13 mouse cellular contexts compared by ENCODE assay signal in the genomic region with DNA sequence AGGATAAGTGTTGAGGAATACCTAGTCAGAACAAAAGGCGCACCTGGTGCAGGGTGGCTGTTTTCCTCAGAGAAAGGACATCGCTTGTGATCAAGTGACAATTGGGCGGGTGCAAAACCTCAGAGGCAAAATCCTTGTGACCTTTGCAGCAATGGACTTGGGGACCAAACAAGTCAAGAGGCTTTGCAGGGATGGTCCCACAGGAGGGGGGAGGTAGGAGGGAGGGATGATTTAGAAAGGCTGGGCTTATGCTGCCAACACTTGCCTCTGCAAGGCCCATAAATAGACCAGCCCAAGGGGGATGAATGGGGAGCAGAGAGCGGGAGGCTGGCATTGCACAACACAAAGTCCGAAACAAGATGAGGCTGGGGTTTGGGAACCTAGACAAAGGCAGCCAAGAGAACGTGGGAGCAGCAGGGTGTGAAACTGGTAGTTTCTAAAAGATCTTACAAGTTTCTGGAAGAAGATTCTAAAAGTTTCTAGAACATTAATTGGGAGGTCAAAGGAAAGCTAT. TPM values are rescaled to one million over a fixed set of nuclear protein-coding genes. Genes with fewer than 3 reads are reported as not detected.
A peak's percentile ranks its signal among the peaks of the same experiment; 100 is the strongest.
DNase-seq lines count a peak whose midpoint lies in the region; ATAC-seq lines count a peak whose summit lies in the region.
"Had no signal": no experiment of that assay in that cellular context is flagged by ENCODE, and none has a peak within 500 bp of the region (broad histone marks: within the 10 kb centered on the region; RNA-seq: fewer than 3 reads in every experiment).

No protein-coding gene starts in this region.

- H3K9ac ChIP-seq in hindbrain, embryonic 13.5 days = no peak overlapping the region
- no peak overlapping the region for H3K9ac ChIP-seq in hindbrain, embryonic 12.5 days
- H3K9ac ChIP-seq in midbrain, embryonic 15.5 days = no peak overlapping the region
- no peak overlapping the region for H3K9ac ChIP-seq in midbrain, embryonic 14.5 days (replicated peaks; ENCODE audit: low read length)
- H3K9ac ChIP-seq in neural tube, embryonic 15.5 days (replicated peaks) = no peak overlapping the region
- H3K9ac ChIP-seq: embryonic facial prominence, embryonic 13.5 days had no signal

- DNase-seq in midbrain, embryonic 14.5 days = no peak
- no peak for DNase-seq in kidney, postnatal 10 days
- DNase-seq: cerebellum, adult 9-11 months; kidney, adult 2 months had no signal

- H3K4me3 ChIP-seq in hindbrain, embryonic 13.5 days = no peak overlapping the region
- no peak overlapping the region for H3K4me3 ChIP-seq in hindbrain, embryonic 12.5 days
- no peak overlapping the region for H3K4me3 ChIP-seq in midbrain, embryonic 15.5 days
- no peak overlapping the region for H3K4me3 ChIP-seq in midbrain, embryonic 14.5 days (replicated peaks; ENCODE audit: low read depth, low read length)
- H3K4me3 ChIP-seq in neural tube, embryonic 15.5 days (replicated peaks) = no peak overlapping the region
- H3K4me3 ChIP-seq: embryonic facial prominence, embryonic 13.5 days; heart, embryonic 10.5 days had no signal

- H3K36me3 ChIP-seq in hindbrain, embryonic 13.5 days = no peaks in the 10 kb centered on the region
- H3K36me3 ChIP-seq in hindbrain, embryonic 12.5 days = no peaks in the 10 kb centered on the region
- no peaks in the 10 kb centered on the region for H3K36me3 ChIP-seq in midbrain, embryonic 15.5 days (replicated peaks)
- no peaks in the 10 kb centered on the region for H3K36me3 ChIP-seq in midbrain, embryonic 14.5 days (ENCODE audit: control insufficient read depth, insufficient read depth, low read length)
- no peaks in the 10 kb centered on the region for H3K36me3 ChIP-seq in neural tube, embryonic 15.5 days
- H3K36me3 ChIP-seq: embryonic facial prominence, embryonic 13.5 days; heart, embryonic 10.5 days had no signal

- 0 out of 2 replicates have a peak, but pooled peaks cover 5% of the 10 kb centered on the region for H3K27me3 ChIP-seq in hindbrain, embryonic 13.5 days
- H3K27me3 ChIP-seq in hindbrain, embryonic 12.5 days = peaks cover 3% of the 10 kb centered on the region
- no peaks in the 10 kb centered on the region for H3K27me3 ChIP-seq in midbrain, embryonic 15.5 days (replicated peaks)
- H3K27me3 ChIP-seq in midbrain, embryonic 14.5 days (ENCODE audit: control insufficient read depth, insufficient read depth, low read length) = no peaks in the 10 kb centered on the region; the same call in 1 of the 2 replicates
- H3K27me3 ChIP-seq in neural tube, embryonic 15.5 days (replicated peaks) = no peaks in the 10 kb centered on the region
- H3K27me3 ChIP-seq: embryonic facial prominence, embryonic 13.5 days had no signal

- 64% methylated on average over 6 of the region's 6 CpGs for WGBS in hindbrain, embryonic 13.5 days
- whole genome bisulfite sequencing in hindbrain, embryonic 12.5 days = 67% methylated on average over 6 of the region's 6 CpGs
- 66% methylated on average over 6 of the region's 6 CpGs for WGBS in midbrain, embryonic 15.5 days
- 63% methylated on average over 6 of the region's 6 CpGs for WGBS in midbrain, embryonic 14.5 days
- WGBS in neural tube, embryonic 15.5 days = 50% methylated on average over 6 of the region's 6 CpGs

- ATAC-seq in hindbrain, embryonic 13.5 days (ENCODE audit: low FRiP score) = no peak
- ATAC-seq in hindbrain, embryonic 12.5 days (ENCODE audit: low FRiP score) = no peak
- no peak for ATAC-seq in midbrain, embryonic 15.5 days (replicated peaks)
- ATAC-seq in midbrain, embryonic 14.5 days (ENCODE audit: low FRiP score, low TSS enrichment) = no peak
- peak; percentile 49 for ATAC-seq in granulocyte monocyte progenitor cell, adult 5-6 weeks (replicated peaks; ENCODE audit: poor library complexity, severe bottlenecking)
- no peak for ATAC-seq in neural tube, embryonic 15.5 days (ENCODE audit: low FRiP score)

- H3K9me3 ChIP-seq in hindbrain, embryonic 13.5 days = no peaks in the 10 kb centered on the region
- H3K9me3 ChIP-seq in hindbrain, embryonic 12.5 days (replicated peaks) = no peaks in the 10 kb centered on the region
- no peaks in the 10 kb centered on the region for H3K9me3 ChIP-seq in midbrain, embryonic 15.5 days
- no peaks in the 10 kb centered on the region for H3K9me3 ChIP-seq in midbrain, embryonic 14.5 days (ENCODE audit: control insufficient read depth, low read length)
- no peaks in the 10 kb centered on the region for H3K9me3 ChIP-seq in neural tube, embryonic 15.5 days (replicated peaks)
- H3K9me3 ChIP-seq: embryonic facial prominence, embryonic 13.5 days; heart, embryonic 10.5 days had no signal

- H3K27ac ChIP-seq in hindbrain, embryonic 13.5 days = peak overlapping the region; percentile 72
- H3K27ac ChIP-seq in hindbrain, embryonic 12.5 days = no peak overlapping the region
- H3K27ac ChIP-seq in midbrain, embryonic 15.5 days = 0 out of 2 replicates have a peak overlapping the region, but pooled peaks have one; percentile 4
- no peak overlapping the region for H3K27ac ChIP-seq in midbrain, embryonic 14.5 days (replicated peaks; ENCODE audit: low read depth, low read length)
- peak overlapping the region; percentile 64 for H3K27ac ChIP-seq in neural tube, embryonic 15.5 days (replicated peaks)
- H3K27ac ChIP-seq: embryonic facial prominence, embryonic 13.5 days had no signal

- peaks cover 33% of the 10 kb centered on the region for H3K4me1 ChIP-seq in hindbrain, embryonic 13.5 days (replicated peaks)
- peaks cover 21% of the 10 kb centered on the region for H3K4me1 ChIP-seq in hindbrain, embryonic 12.5 days
- H3K4me1 ChIP-seq in midbrain, embryonic 15.5 days = peaks cover 18% of the 10 kb centered on the region
- H3K4me1 ChIP-seq in midbrain, embryonic 14.5 days (ENCODE audit: control insufficient read depth, insufficient read depth, low read length) = peaks cover 15% of the 10 kb centered on the region
- peaks cover 15% of the 10 kb centered on the region for H3K4me1 ChIP-seq in neural tube, embryonic 15.5 days

- no peak overlapping the region for H3K4me2 ChIP-seq in hindbrain, embryonic 13.5 days
- H3K4me2 ChIP-seq in hindbrain, embryonic 12.5 days (replicated peaks) = no peak overlapping the region
- no peak overlapping the region for H3K4me2 ChIP-seq in midbrain, embryonic 15.5 days
- no peak overlapping the region for H3K4me2 ChIP-seq in midbrain, embryonic 14.5 days (ENCODE audit: low read length)
- H3K4me2 ChIP-seq in neural tube, embryonic 15.5 days = no peak overlapping the region
- H3K4me2 ChIP-seq: embryonic facial prominence, embryonic 13.5 days had no signal

RNA-seq across cellular contexts. Expression of gene Rfx2, which starts 11.7 kb away (rescaled TPM):
- polyA plus RNA-seq in hindbrain, embryonic 13.5 days (2015; fragmentation: Nextera tagmentation; extraction: Ambion mirVana) = 5.6 and 8.0 TPM in 2 replicates
- polyA plus RNA-seq in hindbrain, embryonic 12.5 days (2016; fragmentation: Nextera tagmentation; extraction: Ambion mirVana) = 8.7 and 10.2 TPM in 2 replicates
- 5.4 and 6.0 TPM in 2 replicates for polyA plus RNA-seq in midbrain, embryonic 15.5 days (2015; fragmentation: Nextera tagmentation; extraction: Ambion mirVana)
- polyA plus RNA-seq in midbrain, embryonic 14.5 days (2014; fragmentation: Nextera tagmentation; extraction: Ambion mirVana) = 2.2 and 4.1 TPM in 2 replicates
- 4.4 and 6.4 TPM in 2 replicates for total RNA-seq in granulocyte monocyte progenitor cell, adult 5-6 weeks (2014; fragmentation: Nextera tagmentation)
- total RNA-seq in granulocyte monocyte progenitor cell, adult 5-6 weeks (2017) = 1.6 and 2.8 TPM in 2 replicates
- polyA plus RNA-seq in neural tube, embryonic 15.5 days (2015; fragmentation: Nextera tagmentation; extraction: Ambion mirVana) = 5.1 and 5.3 TPM in 2 replicates

RNA-seq across cellular contexts. Expression of gene Prr22, which starts 49.0 kb away (rescaled TPM):
- 1.0 TPM in 2 replicates for polyA plus RNA-seq in hindbrain, embryonic 13.5 days (2015; fragmentation: Nextera tagmentation; extraction: Ambion mirVana)
- 1.3 and 1.7 TPM in 2 replicates for polyA plus RNA-seq in hindbrain, embryonic 12.5 days (2016; fragmentation: Nextera tagmentation; extraction: Ambion mirVana)
- 1.4 TPM in 2 replicates for polyA plus RNA-seq in midbrain, embryonic 15.5 days (2015; fragmentation: Nextera tagmentation; extraction: Ambion mirVana)
- polyA plus RNA-seq in midbrain, embryonic 14.5 days (2014; fragmentation: Nextera tagmentation; extraction: Ambion mirVana) = 0.63 and 0.78 TPM in 2 replicates
- total RNA-seq in granulocyte monocyte progenitor cell, adult 5-6 weeks (2014; fragmentation: Nextera tagmentation) = 0.17 and 2.6 TPM in 2 replicates
- total RNA-seq in granulocyte monocyte progenitor cell, adult 5-6 weeks (2017) = 1.6 and 1.7 TPM in 2 replicates
- 0.87 and 0.93 TPM in 2 replicates for polyA plus RNA-seq in neural tube, embryonic 15.5 days (2015; fragmentation: Nextera tagmentation; extraction: Ambion mirVana)

RNA-seq across cellular contexts. Expression of gene Dus3l, which starts 54.5 kb away (rescaled TPM):
- polyA plus RNA-seq in hindbrain, embryonic 13.5 days (2015; fragmentation: Nextera tagmentation; extraction: Ambion mirVana) = 67.1 and 68.7 TPM in 2 replicates
- polyA plus RNA-seq in hindbrain, embryonic 12.5 days (2016; fragmentation: Nextera tagmentation; extraction: Ambion mirVana) = 46.8 and 47.6 TPM in 2 replicates
- 100.0 and 104 TPM in 2 replicates for polyA plus RNA-seq in midbrain, embryonic 15.5 days (2015; fragmentation: Nextera tagmentation; extraction: Ambion mirVana)
- polyA plus RNA-seq in midbrain, embryonic 14.5 days (2014; fragmentation: Nextera tagmentation; extraction: Ambion mirVana) = 72.8 and 73.7 TPM in 2 replicates
- total RNA-seq in granulocyte monocyte progenitor cell, adult 5-6 weeks (2014; fragmentation: Nextera tagmentation) = 20.5 and 22.8 TPM in 2 replicates
- 18.2 and 21.8 TPM in 2 replicates for total RNA-seq in granulocyte monocyte progenitor cell, adult 5-6 weeks (2017)
- polyA plus RNA-seq in neural tube, embryonic 15.5 days (2015; fragmentation: Nextera tagmentation; extraction: Ambion mirVana) = 86.4 and 97.6 TPM in 2 replicates

RNA-seq across cellular contexts. Expression of gene Acsbg2, which starts 55.2 kb away (rescaled TPM):
- 0.06 TPM in 2 replicates for polyA plus RNA-seq in hindbrain, embryonic 13.5 days (2015; fragmentation: Nextera tagmentation; extraction: Ambion mirVana)
- not detected in 2 replicates for polyA plus RNA-seq in hindbrain, embryonic 12.5 days (2016; fragmentation: Nextera tagmentation; extraction: Ambion mirVana)
- polyA plus RNA-seq in midbrain, embryonic 15.5 days (2015; fragmentation: Nextera tagmentation; extraction: Ambion mirVana) = not detected in 2 replicates
- not detected in 2 replicates for polyA plus RNA-seq in midbrain, embryonic 14.5 days (2014; fragmentation: Nextera tagmentation; extraction: Ambion mirVana)
- not detected in 2 replicates for total RNA-seq in granulocyte monocyte progenitor cell, adult 5-6 weeks (2014; fragmentation: Nextera tagmentation)
- not detected in 2 replicates for total RNA-seq in granulocyte monocyte progenitor cell, adult 5-6 weeks (2017)
- not detected in 2 replicates for polyA plus RNA-seq in neural tube, embryonic 15.5 days (2015; fragmentation: Nextera tagmentation; extraction: Ambion mirVana)
- total RNA-seq: layer of hippocampus, postnatal 25 days; monocyte, adult 5-6 weeks had no signal
- polyA plus RNA-seq: embryonic facial prominence, embryonic 13.5 days; heart, embryonic 10.5 days had no signal

RNA-seq across cellular contexts. Expression of gene 1700061G19Rik, which starts 56.2 kb away (rescaled TPM):
- 0.27 and 0.41 TPM in 2 replicates for polyA plus RNA-seq in hindbrain, embryonic 13.5 days (2015; fragmentation: Nextera tagmentation; extraction: Ambion mirVana)
- polyA plus RNA-seq in hindbrain, embryonic 12.5 days (2016; fragmentation: Nextera tagmentation; extraction: Ambion mirVana) = 0.27 and 0.52 TPM in 2 replicates
- polyA plus RNA-seq in midbrain, embryonic 15.5 days (2015; fragmentation: Nextera tagmentation; extraction: Ambion mirVana) = 0.37 and 0.49 TPM in 2 replicates
- polyA plus RNA-seq in midbrain, embryonic 14.5 days (2014; fragmentation: Nextera tagmentation; extraction: Ambion mirVana) = 0.18 and 0.36 TPM in 2 replicates
- total RNA-seq in granulocyte monocyte progenitor cell, adult 5-6 weeks (2014; fragmentation: Nextera tagmentation) = 0.47 TPM in 1 of 2 replicates, not detected in the other
- total RNA-seq in granulocyte monocyte progenitor cell, adult 5-6 weeks (2017) = 0.17 TPM in 1 of 2 replicates, not detected in the other
- polyA plus RNA-seq in neural tube, embryonic 15.5 days (2015; fragmentation: Nextera tagmentation; extraction: Ambion mirVana) = 0.41 and 0.49 TPM in 2 replicates
- total RNA-seq: monocyte, adult 5-6 weeks had no signal

Comparison
In these comparisons a context has a peak if more than half of its experiments do, and no peak if none do; other contexts are left out.
1. H3K27ac ChIP-seq: peak in hindbrain, embryonic 13.5 days (single experiment), midbrain, embryonic 15.5 days (single experiment) and neural tube, embryonic 15.5 days (single experiment); none in hindbrain, embryonic 12.5 days (single experiment) and midbrain, embryonic 14.5 days (single experiment).